Mouse (Mus musculus) midbrain, embryonic 16.5 days (tissue): ENCODE data around the gene Atox1. TPM values are rescaled to one million over a fixed set of nuclear protein-coding genes. Genes with fewer than 3 reads are reported as not detected.
"Not testable (repeated sequence)": the region's sequence is repeated elsewhere in the genome, so short reads cannot be mapped to it uniquely, and the experiment has no call there.

Source experiments
- ATAC-seq: fragments of 200-750 bp; cut with Nextera tagmentation; 2 replicates; pipeline ENCODE4 v1.8.0; 2017; ENCODE audit warnings: moderate TSS enrichment
- H3K27ac ChIP-seq: fragments of 300-500 bp; sonication (generic); 2 replicates; pipeline ENCODE4 v1.5.1; 2014; ENCODE audit warnings: mild to moderate bottlenecking, low read length, mixed read lengths
- H3K27me3 ChIP-seq: fragments of 300-500 bp; sonication (generic); 2 replicates; pipeline ENCODE4 v1.6.1; 2014; ENCODE audit warnings: low read depth, low read length, mixed read lengths; ENCODE audit not compliant: control insufficient read depth, insufficient read depth
- H3K36me3 ChIP-seq: fragments of 300-500 bp; sonication (generic); 2 replicates; pipeline ENCODE4 v1.6.1; 2014; ENCODE audit warnings: mild to moderate bottlenecking, low read length, moderate library complexity, mixed read lengths; ENCODE audit not compliant: control insufficient read depth, insufficient read depth
- H3K4me1 ChIP-seq: fragments of 300-500 bp; sonication (generic); 2 replicates; pipeline ENCODE4 v1.6.1; 2014; ENCODE audit warnings: mild to moderate bottlenecking, low read length, mixed read lengths; ENCODE audit not compliant: control insufficient read depth, insufficient read depth
- H3K4me2 ChIP-seq: fragments of 300-500 bp; sonication (generic); 2 replicates; pipeline ENCODE4 v1.6.1; 2014; ENCODE audit warnings: mild to moderate bottlenecking, low read length, mixed read lengths
- H3K4me3 ChIP-seq: fragments of 300-500 bp; sonication (generic); 2 replicates; pipeline ENCODE4 v1.5.1; 2014; ENCODE audit warnings: low read depth, mild to moderate bottlenecking, low read length, moderate library complexity, mixed read lengths
- H3K9ac ChIP-seq: fragments of 300-500 bp; sonication (generic); 2 replicates; pipeline ENCODE4 v1.6.1; 2014; ENCODE audit warnings: low read depth, low read length, mixed read lengths
- H3K9me3 ChIP-seq: fragments of 300-500 bp; sonication (generic); replicated peaks from 2 replicates; pipeline ENCODE4 v1.6.1; 2014; ENCODE audit warnings: mild to moderate bottlenecking, low read length, mixed read lengths; ENCODE audit not compliant: control insufficient read depth, poor library complexity, severe bottlenecking
- WGBS: fragments of 180-500 bp; shearing (Covaris S2); extraction: QIAGEN DNeasy Blood & Tissue Kit; methylation state at CpG from one replicate; pipeline ENCODE4 v1.1.7; 2014; 5-methylcytosine and 5-hydroxymethylcytosine counted together
- polyA plus RNA-seq: library from polyadenylated mRNA; unstranded; fragments of >200 nt; fragmentation: Nextera tagmentation; extraction: Ambion mirVana; gene quantifications from 2 replicates; pipeline ENCODE4 v1.2.1, GENCODE M21; 2015

The Atox1 gene
- polyA plus RNA-seq, 1 experiment from 2014 or later: 215 TPM

- peak overlapping the region; percentile 33 for H3K4me3 ChIP-seq
- peak overlapping the region; percentile 69 for H3K27ac ChIP-seq
- H3K4me2 ChIP-seq: peak overlapping the region; percentile 58
- H3K36me3 ChIP-seq: no peaks in the 10 kb centered on the region
- under 1% methylated on average over 8 of the region's 9 CpGs for WGBS
- H3K4me1 ChIP-seq: peaks cover 23% of the 10 kb centered on the region
- H3K27me3 ChIP-seq: no peaks in the 10 kb centered on the region
- no peak overlapping the region for H3K9ac ChIP-seq
- H3K9me3 ChIP-seq: no peaks in the 10 kb centered on the region
- peak; percentile 73 for ATAC-seq
Observed at GRCm38 (mm10) chr11:55419678-55420307, 41.2 kb downstream of the Atox1 start.

GRCm38 (mm10) chr11:55419296-55419677 lies 41.8 kb downstream of the Atox1 start:
- WGBS: 3% methylated on average over 4 of the region's 4 CpGs
- Histone ChIP-seq H3K9me3 (no peaks in the 10 kb centered on the region), H3K27me3 (no peaks in the 10 kb centered on the region), H3K36me3 (no peaks in the 10 kb centered on the region), H3K4me1 (peaks cover 23% of the 10 kb centered on the region), H3K4me3 (peak overlapping the region; percentile 33), H3K27ac (peak overlapping the region; percentile 69; the same call in 1 of the 2 replicates), H3K9ac (no peak overlapping the region), H3K4me2 (peak overlapping the region; percentile 58)
- no peak for ATAC-seq

GRCm38 (mm10) chr11:55418704-55419061 lies 42.4 kb downstream of the Atox1 start:
- WGBS: 6% methylated on average over 3 of the region's 3 CpGs
- no peaks in the 10 kb centered on the region for H3K36me3 ChIP-seq
- H3K27ac ChIP-seq: peak overlapping the region; percentile 5; the same call in 1 of the 2 replicates
- peak overlapping the region; percentile 30; the same call in 1 of the 2 replicates for H3K9ac ChIP-seq
- peaks cover 22% of the 10 kb centered on the region for H3K4me1 ChIP-seq
- H3K9me3 ChIP-seq: no peaks in the 10 kb centered on the region
- peak overlapping the region; percentile 33 for H3K4me3 ChIP-seq
- H3K4me2 ChIP-seq: peak overlapping the region; percentile 58
- no peak for ATAC-seq
- H3K27me3 ChIP-seq: no peaks in the 10 kb centered on the region

- 2% methylated on average over 23 of the region's 24 CpGs for WGBS
- Histone ChIP-seq H3K4me3 (peak overlapping the region; percentile 33), H3K27me3 (no peaks in the 10 kb centered on the region), H3K4me2 (peak overlapping the region; percentile 58), H3K9me3 (no peaks in the 10 kb centered on the region), H3K4me1 (peaks cover 20% of the 10 kb centered on the region), H3K9ac (peak overlapping the region; percentile 52), H3K36me3 (no peaks in the 10 kb centered on the region), H3K27ac (peak overlapping the region; percentile 30)
- ATAC-seq: peak; percentile 53; the same call in 1 of the 2 replicates
Observed at GRCm38 (mm10) chr11:55417898-55418703, 42.9 kb downstream of the Atox1 start.

GRCm38 (mm10) chr11:55416609-55417265 lies 44.3 kb downstream of the Atox1 start:
- Histone ChIP-seq H3K4me1 (peaks cover 20% of the 10 kb centered on the region), H3K4me2 (no peak overlapping the region), H3K4me3 (no peak overlapping the region), H3K27ac (no peak overlapping the region), H3K9ac (no peak overlapping the region), H3K9me3 (no peaks in the 10 kb centered on the region), H3K27me3 (no peaks in the 10 kb centered on the region), H3K36me3 (no peaks in the 10 kb centered on the region)
- ATAC-seq: no peak
- 74% methylated on average over 6 of the region's 6 CpGs for WGBS

- H3K36me3 ChIP-seq, H3K4me3 ChIP-seq, H3K4me2 ChIP-seq, H3K9ac ChIP-seq, H3K27ac ChIP-seq, ATAC-seq, H3K27me3 ChIP-seq, H3K9me3 ChIP-seq: not testable (repeated sequence)
- 99% methylated on average over 6 of the region's 6 CpGs for WGBS
- peaks cover 20% of the 10 kb centered on the region for H3K4me1 ChIP-seq
Observed at GRCm38 (mm10) chr11:55415731-55416130, 45.3 kb downstream of the Atox1 start.

GRCm38 (mm10) chr11:55415036-55415704 lies 45.9 kb downstream of the Atox1 start:
- H3K27ac ChIP-seq: no peak overlapping the region
- 81% methylated on average over 9 of the region's 9 CpGs for WGBS
- no peak overlapping the region for H3K4me2 ChIP-seq
- H3K4me1 ChIP-seq: peaks cover 17% of the 10 kb centered on the region
- H3K9me3 ChIP-seq: no peaks in the 10 kb centered on the region
- no peaks in the 10 kb centered on the region for H3K36me3 ChIP-seq
- H3K9ac ChIP-seq: no peak overlapping the region
- H3K27me3 ChIP-seq: no peaks in the 10 kb centered on the region
- no peak overlapping the region for H3K4me3 ChIP-seq
- ATAC-seq: no peak

GRCm38 (mm10) chr11:55414314-55414713 lies 46.7 kb downstream of the Atox1 start:
- no peaks in the 10 kb centered on the region for H3K36me3 ChIP-seq
- no peak for ATAC-seq
- no peak overlapping the region for H3K9ac ChIP-seq
- H3K27ac ChIP-seq: no peak overlapping the region
- H3K27me3 ChIP-seq: no peaks in the 10 kb centered on the region
- WGBS: 79% methylated on average over 5 of the region's 5 CpGs
- no peak overlapping the region for H3K4me2 ChIP-seq
- peaks cover 13% of the 10 kb centered on the region for H3K4me1 ChIP-seq
- H3K9me3 ChIP-seq: no peaks in the 10 kb centered on the region
- H3K4me3 ChIP-seq: no peak overlapping the region
